Mouse (Mus musculus) lung, postnatal 0 days (tissue): ENCODE results near the gene Pdcd7. TPM values are rescaled to one million over a fixed set of nuclear protein-coding genes. Genes with fewer than 3 reads are reported as not detected.

ENCODE experiments used
- ATAC-seq: fragments of 200-750 bp; cut with Nextera tagmentation; 2 replicates; pipeline ENCODE4 v1.8.0; 2017; ENCODE audit warnings: moderate library complexity
- DNase-seq: peaks from one replicate; pipeline ENCODE4 v3.0.0-alpha.2; 2016; ENCODE audit warnings: low spot score
- H3K27ac ChIP-seq: fragments of 300-500 bp; sonication (generic); 2 replicates; pipeline ENCODE4 v1.5.1; 2014; ENCODE audit warnings: antibody characterized with exemption, mild to moderate bottlenecking, low read length, mixed read lengths
- H3K27me3 ChIP-seq: fragments of 300-500 bp; sonication (generic); replicated peaks from 2 replicates; pipeline ENCODE4 v1.6.1; 2014; ENCODE audit warnings: low read length, mixed read lengths; ENCODE audit not compliant: insufficient read depth
- H3K36me3 ChIP-seq: fragments of 300-500 bp; sonication (generic); 2 replicates; pipeline ENCODE4 v1.6.1; 2014; ENCODE audit warnings: low read length, mixed read lengths; ENCODE audit not compliant: insufficient read depth
- H3K4me1 ChIP-seq: fragments of 300-500 bp; sonication (generic); 2 replicates; pipeline ENCODE4 v1.6.1; 2014; ENCODE audit warnings: antibody characterized with exemption, low read depth, low read length, mixed read lengths; ENCODE audit not compliant: insufficient read depth
- H3K4me2 ChIP-seq: fragments of 300-500 bp; sonication (generic); replicated peaks from 2 replicates; pipeline ENCODE4 v1.6.1; 2014; ENCODE audit warnings: low read depth, mild to moderate bottlenecking, low read length, moderate library complexity, mixed read lengths
- H3K4me3 ChIP-seq: fragments of 300-500 bp; sonication (generic); 2 replicates; pipeline ENCODE4 v1.5.1; 2014; ENCODE audit warnings: low read depth, low read length
- H3K9ac ChIP-seq: fragments of 300-500 bp; sonication (generic); replicated peaks from 2 replicates; pipeline ENCODE4 v1.6.1; 2014; ENCODE audit warnings: low read depth, mild to moderate bottlenecking
- H3K9me3 ChIP-seq: fragments of 300-500 bp; sonication (generic); 2 replicates; pipeline ENCODE4 v1.6.1; 2016; ENCODE audit warnings: low read length, mixed read lengths
- CTCF ChIP-seq: IDR thresholded peaks from 2 replicates; pipeline ENCODE4 v1.5.1; 2016; ENCODE audit warnings: antibody characterized with exemption, mild to moderate bottlenecking
- EP300 ChIP-seq: IDR thresholded peaks from 2 replicates; pipeline ENCODE4 v1.6.1; 2016; ENCODE audit warnings: antibody characterized with exemption, mild to moderate bottlenecking, control low read depth
- WGBS: fragments of 180-500 bp; shearing (Covaris S2); extraction: QIAGEN DNeasy Blood & Tissue Kit; methylation state at CpG from one replicate; pipeline ENCODE4 v1.1.7; 2014; 5-methylcytosine and 5-hydroxymethylcytosine counted together
- polyA plus RNA-seq: library from polyadenylated mRNA; unstranded; fragments of >200 nt; fragmentation: Nextera tagmentation; extraction: Ambion mirVana; gene quantifications from 2 replicates; pipeline ENCODE4 v1.2.1, GENCODE M21; 2015

Gene Pdcd7
- polyA plus RNA-seq, 1 experiment from 2014 or later, result 8.6 TPM

- peak; percentile 93 for TF ChIP-seq EP300
- no peak for TF ChIP-seq CTCF
- Histone ChIP-seq H3K36me3 (no peaks in the 10 kb centered on the region), H3K27ac (peak overlapping the region; percentile 85), H3K4me2 (peak overlapping the region; percentile 73), H3K27me3 (no peaks in the 10 kb centered on the region), H3K4me3 (peak overlapping the region; percentile 64), H3K9ac (peak overlapping the region; percentile 1; the same call in 1 of the 2 replicates), H3K4me1 (peaks cover 15% of the 10 kb centered on the region), H3K9me3 (no peaks in the 10 kb centered on the region)
- WGBS, result 34% methylated on average over 6 of the region's 6 CpGs
- DNase-seq (peak; percentile 86), ATAC-seq (peak; percentile 76)
Observed at GRCm38 (mm10) chr9:65399934-65400333, 54.0 kb downstream of the Pdcd7 start.

GRCm38 (mm10) chr9:65404331-65405183 is 58.7 kb downstream of the Pdcd7 start:
- H3K4me3 ChIP-seq, result no peak overlapping the region
- no peaks in the 10 kb centered on the region for H3K36me3 ChIP-seq
- H3K9ac ChIP-seq, result no peak overlapping the region
- TF ChIP-seq EP300, result peak; percentile 75
- TF ChIP-seq CTCF, result peak; percentile 32
- H3K4me2 ChIP-seq, result peak overlapping the region; percentile 25; the same call in 1 of the 2 replicates
- peak; percentile 93 for DNase-seq
- WGBS, result 34% methylated on average over 15 of the region's 15 CpGs
- H3K4me1 ChIP-seq, result peaks cover 13% of the 10 kb centered on the region
- no peaks in the 10 kb centered on the region for H3K27me3 ChIP-seq
- peak overlapping the region; percentile 85 for H3K27ac ChIP-seq
- ATAC-seq, result peak; percentile 57
- no peaks in the 10 kb centered on the region for H3K9me3 ChIP-seq

GRCm38 (mm10) chr9:65405184-65405449 is 59.2 kb downstream of the Pdcd7 start:
- H3K9me3 ChIP-seq, result no peaks in the 10 kb centered on the region
- no peaks in the 10 kb centered on the region for H3K36me3 ChIP-seq
- H3K4me1 ChIP-seq, result peaks cover 13% of the 10 kb centered on the region
- TF ChIP-seq EP300, result peak; percentile 30; the same call in 1 of the 2 replicates
- no peak for TF ChIP-seq CTCF
- no peaks in the 10 kb centered on the region for H3K27me3 ChIP-seq
- no peak overlapping the region for H3K9ac ChIP-seq
- no peak overlapping the region for H3K4me3 ChIP-seq
- WGBS, result 46% methylated on average over 2 of the region's 2 CpGs
- DNase-seq (peak; percentile 56), ATAC-seq (no peak)
- peak overlapping the region; percentile 85 for H3K27ac ChIP-seq
- H3K4me2 ChIP-seq, result no peak overlapping the region

- DNase-seq (no peak), ATAC-seq (no peak)
- Histone ChIP-seq H3K27me3 (no peaks in the 10 kb centered on the region), H3K9me3 (no peaks in the 10 kb centered on the region), H3K27ac (peak overlapping the region; percentile 71; the same call in 1 of the 2 replicates), H3K36me3 (no peaks in the 10 kb centered on the region; the same call in 1 of the 2 replicates), H3K4me1 (peaks cover 13% of the 10 kb centered on the region), H3K4me3 (no peak overlapping the region), H3K4me2 (no peak overlapping the region), H3K9ac (no peak overlapping the region)
- TF ChIP-seq EP300 (no peak), CTCF (no peak)
- WGBS, result 78% methylated on average over 5 of the region's 5 CpGs
Observed at GRCm38 (mm10) chr9:65407327-65407726, 61.4 kb downstream of the Pdcd7 start.

DNA sequence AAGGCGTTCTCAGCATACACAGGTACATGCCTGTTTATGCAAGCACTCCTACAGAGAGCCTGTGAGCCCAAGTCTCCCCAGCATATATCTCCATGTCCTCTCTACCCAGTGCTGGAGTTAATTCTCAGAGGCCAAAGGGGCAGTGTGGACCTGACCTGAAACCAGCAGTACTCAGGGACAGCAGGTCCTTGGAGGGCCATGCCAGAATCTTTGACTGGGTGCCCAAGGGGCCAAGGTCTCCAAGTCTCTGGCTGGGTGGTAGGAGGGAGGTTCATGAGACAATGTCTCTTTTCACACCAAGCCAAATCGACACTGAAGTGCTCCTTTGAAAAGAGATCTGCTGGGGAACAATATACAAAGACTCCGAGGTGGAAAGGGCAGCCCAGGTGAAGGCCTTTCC is 62.0 kb downstream of the Pdcd7 start:
- Histone ChIP-seq H3K27ac (peak overlapping the region; percentile 71; the same call in 1 of the 2 replicates), H3K27me3 (no peaks in the 10 kb centered on the region), H3K4me2 (no peak overlapping the region), H3K4me1 (peaks cover 13% of the 10 kb centered on the region), H3K36me3 (no peaks in the 10 kb centered on the region; the same call in 1 of the 2 replicates), H3K9ac (no peak overlapping the region), H3K4me3 (no peak overlapping the region), H3K9me3 (no peaks in the 10 kb centered on the region)
- DNase-seq, result no peak
- TF ChIP-seq EP300 (no peak), CTCF (no peak)
- ATAC-seq, result no peak
- WGBS, result 61% methylated on average over 3 of the region's 3 CpGs

- Histone ChIP-seq H3K4me1 (peaks cover 11% of the 10 kb centered on the region), H3K4me3 (no peak overlapping the region), H3K9ac (no peak overlapping the region), H3K9me3 (no peaks in the 10 kb centered on the region), H3K4me2 (no peak overlapping the region), H3K36me3 (no peaks in the 10 kb centered on the region; the same call in 1 of the 2 replicates), H3K27me3 (no peaks in the 10 kb centered on the region), H3K27ac (peak overlapping the region; percentile 73)
- 0 out of 2 replicates have a peak, but pooled peaks have one; percentile 5 for TF ChIP-seq CTCF
- peak; percentile 95 for TF ChIP-seq EP300
- 30% methylated on average over 5 of the region's 5 CpGs for WGBS
- ATAC-seq (peak; percentile 92), DNase-seq (peak; percentile 96)
Observed at GRCm38 (mm10) chr9:65408871-65409295, 63.0 kb downstream of the Pdcd7 start.

Other genes with a start within 250 kb of the Pdcd7 start
- 1.7 and 1.8 TPM in 2 replicates for gene Igdcc4, start 244.6 kb upstream of the Pdcd7 start, polyA plus RNA-seq
- gene Igdcc3, start 204.9 kb upstream of the Pdcd7 start, polyA plus RNA-seq, result 0.33 and 0.67 TPM in 2 replicates
- 5.3 and 5.4 TPM in 2 replicates for gene Parp16, start 150.8 kb upstream of the Pdcd7 start, polyA plus RNA-seq
- gene Cilp, start 80.9 kb upstream of the Pdcd7 start, polyA plus RNA-seq, result 0.08 and 0.13 TPM in 2 replicates
- gene Clpx, start 51.8 kb upstream of the Pdcd7 start, polyA plus RNA-seq, result 38.8 and 43.5 TPM in 2 replicates
- gene Ubap1l, start 14.9 kb downstream of the Pdcd7 start, polyA plus RNA-seq, result 0.33 and 0.40 TPM in 2 replicates
- 2.4 and 2.9 TPM in 2 replicates for gene Kbtbd13, start 45.5 kb downstream of the Pdcd7 start, polyA plus RNA-seq
- 73.2 and 84.4 TPM in 2 replicates for gene Rasl12, start 52.4 kb downstream of the Pdcd7 start, polyA plus RNA-seq
- gene Slc51b, start 76.9 kb downstream of the Pdcd7 start, polyA plus RNA-seq, result not detected in 2 replicates
- 10.2 and 11.5 TPM in 2 replicates for gene Mtfmt, start 89.7 kb downstream of the Pdcd7 start, polyA plus RNA-seq
- 94.0 and 94.2 TPM in 2 replicates for gene Spg21, start 114.8 kb downstream of the Pdcd7 start, polyA plus RNA-seq
- gene Ankdd1a, start 174.1 kb downstream of the Pdcd7 start, polyA plus RNA-seq, result not detected in 2 replicates
- gene Plekho2, start 233.9 kb downstream of the Pdcd7 start, polyA plus RNA-seq, result 20.3 and 21.1 TPM in 2 replicates
- 0.56 and 0.87 TPM in 2 replicates for gene Pif1, start 241.1 kb downstream of the Pdcd7 start, polyA plus RNA-seq